Mouse (Mus musculus) G1E-ER4 (cell line): ENCODE measurements around the gene Thumpd2. TPM values are rescaled to one million over a fixed set of nuclear protein-coding genes. Genes with fewer than 3 reads are reported as not detected.

Experiments
- GATA1 ChIP-seq: IDR thresholded peaks from one replicate; pipeline ENCODE4 v1.8.0; 2012; ENCODE audit warnings: low read length, inconsistent platforms
- polyA plus RNA-seq: library from polyadenylated mRNA; stranded (reverse); fragments of >175 nt; gene quantifications from 2 replicates; pipeline ENCODE4 v1.2.3, GENCODE M21; 2012

Gene Thumpd2
- 1.2 and 2.0 TPM in 2 replicates for polyA plus RNA-seq

- no peak for TF ChIP-seq GATA1
Observed at GRCm38 (mm10) chr17:81064979-81065311, at the start of gene Thumpd2. Gene Thumpd2 (minus strand): TSS chr17:81065082.

DNA sequence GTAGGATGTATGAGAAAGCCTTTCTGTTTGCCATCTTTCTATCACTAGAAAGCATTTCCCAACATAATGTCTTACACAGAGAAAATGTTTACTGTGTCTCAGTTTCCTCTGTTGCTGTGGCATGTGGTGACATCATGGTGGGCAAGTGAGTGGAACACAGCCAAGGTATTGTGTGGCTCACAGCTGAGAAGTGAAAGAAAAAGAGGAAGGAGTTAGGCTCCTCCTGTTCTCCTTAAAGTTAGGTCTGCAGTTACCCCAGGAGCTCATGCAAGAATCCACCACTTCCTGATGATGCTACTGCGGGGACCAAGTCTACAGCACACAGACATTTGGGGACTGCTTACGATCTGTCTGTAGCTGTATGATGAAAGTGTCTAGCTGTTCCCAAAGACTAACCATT lies 39.4 kb upstream of the Thumpd2 start:
- TF ChIP-seq GATA1, result no peak

- TF ChIP-seq GATA1, result no peak
Observed at GRCm38 (mm10) chr17:81102866-81103265, 38.0 kb upstream of the Thumpd2 start.

- TF ChIP-seq GATA1, result no peak
Observed at GRCm38 (mm10) chr17:81098444-81098843, 33.6 kb upstream of the Thumpd2 start.

GRCm38 (mm10) chr17:81096490-81096889 lies 31.6 kb upstream of the Thumpd2 start:
- TF ChIP-seq GATA1, result no peak

GRCm38 (mm10) chr17:81092794-81093193 lies 27.9 kb upstream of the Thumpd2 start:
- TF ChIP-seq GATA1, result no peak

GRCm38 (mm10) chr17:81088866-81089265 lies 24.0 kb upstream of the Thumpd2 start:
- no peak for TF ChIP-seq GATA1

GRCm38 (mm10) chr17:81087735-81088134 lies 22.9 kb upstream of the Thumpd2 start:
- no peak for TF ChIP-seq GATA1

DNA sequence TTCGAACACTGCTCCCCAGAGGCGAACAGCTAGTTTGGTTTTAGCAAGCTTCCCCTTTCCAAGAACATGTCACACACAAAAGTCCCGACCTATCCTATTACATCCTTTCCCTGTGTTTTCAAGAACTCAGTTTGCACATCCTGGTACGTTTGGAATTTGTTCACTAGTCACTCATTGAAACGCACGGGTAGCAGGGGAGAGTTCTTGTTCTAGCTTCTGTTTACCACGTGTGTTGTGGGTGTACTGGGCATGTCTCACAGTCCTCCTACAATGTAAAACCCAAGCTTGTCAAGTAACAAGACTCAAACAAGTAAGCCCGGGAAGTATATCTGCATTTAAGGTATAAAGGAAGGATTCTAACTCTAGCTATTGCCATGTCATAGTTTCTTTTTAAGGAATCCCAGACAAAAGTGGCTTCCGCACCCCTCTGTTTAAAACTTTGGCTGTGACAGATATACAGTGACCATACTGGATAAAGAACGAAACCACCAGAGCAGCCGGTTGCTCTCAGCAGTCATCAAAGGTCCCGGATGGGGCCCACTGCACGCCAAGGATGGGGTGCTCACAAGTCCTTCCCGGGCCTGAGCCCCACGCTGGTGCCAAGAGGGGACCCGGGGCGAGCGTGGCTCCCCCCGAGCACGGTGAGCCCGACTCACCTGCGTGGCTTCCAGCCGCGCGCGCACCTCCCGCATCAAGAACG lies 453 bp downstream of the Thumpd2 start:
- no peak for TF ChIP-seq GATA1

GRCm38 (mm10) chr17:81063346-81063745 lies 1.5 kb downstream of the Thumpd2 start:
- TF ChIP-seq GATA1, result no peak

DNA sequence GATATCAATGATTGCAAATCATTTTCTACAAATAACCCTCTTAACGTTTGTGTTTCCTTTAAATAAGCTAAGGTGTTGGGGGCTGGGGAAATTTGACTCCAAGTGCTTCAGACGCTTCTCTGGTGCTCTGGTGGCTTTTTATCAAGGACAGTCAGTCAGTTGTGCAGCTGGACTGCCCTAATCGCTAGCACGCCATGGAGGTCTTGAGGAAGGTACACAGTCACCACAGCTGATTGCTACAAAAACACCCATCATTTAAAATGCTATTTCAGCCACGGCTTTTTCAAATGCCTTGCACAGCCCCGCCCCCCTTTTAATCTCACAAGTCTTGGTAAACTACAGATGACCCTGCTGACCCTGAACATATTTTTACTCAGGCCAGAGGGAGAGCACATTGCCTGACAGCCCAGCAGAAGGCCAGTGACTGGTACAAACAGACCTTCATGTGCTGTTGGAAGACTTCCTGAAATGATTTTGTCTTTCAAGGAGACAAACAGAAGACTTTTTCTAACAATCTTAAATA lies 2.5 kb downstream of the Thumpd2 start:
- peak; percentile 9 for TF ChIP-seq GATA1

DNA sequence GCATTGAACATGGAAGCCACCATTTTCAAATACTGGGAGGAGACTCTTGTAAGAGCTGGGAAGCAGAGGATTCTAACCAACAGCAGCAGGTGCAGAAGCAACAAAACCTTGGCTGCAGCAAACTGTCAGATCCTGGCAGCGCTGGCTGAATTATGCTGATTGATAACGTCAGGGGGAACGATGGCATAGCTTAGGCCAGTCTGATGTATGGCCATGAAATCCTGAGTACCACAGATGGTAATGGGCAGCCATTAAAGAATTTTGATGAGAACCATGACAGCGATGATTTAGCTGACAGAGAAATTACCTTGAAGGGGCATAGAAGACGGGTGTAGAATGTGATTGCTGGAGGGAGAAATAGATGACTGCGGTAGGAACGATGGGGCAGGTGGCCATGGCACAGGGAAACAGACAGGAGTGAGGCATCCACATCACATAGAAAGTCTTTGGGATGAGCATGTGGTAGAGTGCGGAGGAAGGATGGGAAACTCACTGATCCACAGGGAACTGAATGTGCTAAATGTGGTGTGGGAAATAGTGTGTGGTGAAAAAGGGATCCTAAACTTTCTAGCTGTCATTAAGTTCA lies 8.0 kb downstream of the Thumpd2 start:
- TF ChIP-seq GATA1, result no peak

GRCm38 (mm10) chr17:81056035-81056434 lies 8.8 kb downstream of the Thumpd2 start:
- no peak for TF ChIP-seq GATA1

DNA sequence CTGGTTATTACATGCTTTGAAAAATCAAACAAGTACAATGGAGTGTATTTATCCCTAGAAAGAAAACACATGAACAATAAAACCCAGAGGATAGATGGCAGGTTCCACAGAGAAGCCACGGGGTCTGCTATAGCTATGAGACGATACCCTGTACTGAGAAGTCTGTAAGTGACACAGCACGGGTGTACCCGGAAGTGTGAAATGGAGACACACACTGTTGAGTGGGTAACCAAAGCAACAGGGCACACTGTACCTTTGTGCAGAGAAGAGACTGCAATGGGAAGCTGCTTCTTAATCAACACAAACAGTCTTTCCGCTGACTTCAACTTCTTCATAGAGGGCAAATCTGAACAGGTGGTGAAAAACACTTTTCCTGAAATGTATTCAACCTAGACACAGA lies 9.4 kb downstream of the Thumpd2 start:
- TF ChIP-seq GATA1, result no peak

GRCm38 (mm10) chr17:81053274-81053673 lies 11.6 kb downstream of the Thumpd2 start:
- no peak for TF ChIP-seq GATA1

DNA sequence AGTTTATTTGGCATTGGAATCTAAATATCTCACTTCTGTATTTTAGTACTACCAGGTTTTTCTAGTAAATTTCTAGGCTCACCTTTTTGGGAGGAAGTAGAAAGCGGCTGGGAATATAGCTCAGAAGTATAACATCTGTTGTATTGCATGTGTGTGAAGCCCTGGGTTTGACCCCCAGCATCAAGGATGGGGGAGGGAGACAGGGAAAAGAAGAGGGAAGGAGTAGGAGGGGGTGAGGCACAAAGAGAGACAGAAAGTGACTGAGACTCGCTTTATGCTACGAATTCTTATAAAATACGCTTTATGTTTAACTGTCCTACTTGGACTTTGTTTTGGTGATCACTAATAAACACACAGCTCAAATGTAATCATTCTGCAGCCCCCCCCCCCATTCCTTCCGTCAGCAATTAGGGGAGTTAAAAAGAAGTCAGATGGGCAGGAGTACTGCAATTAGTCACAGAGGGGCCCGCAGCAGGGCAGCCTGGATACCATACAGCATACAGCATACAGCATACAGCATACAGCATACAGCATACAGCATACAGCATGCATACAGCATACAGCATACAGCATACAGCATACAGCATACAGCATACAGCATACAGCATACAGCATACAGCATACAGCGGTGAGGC lies 16.8 kb downstream of the Thumpd2 start:
- no peak for TF ChIP-seq GATA1
